Mouse (Mus musculus) spleen, adult 2 months (tissue): ENCODE results near the gene Yae1d1. TPM values are rescaled to one million over a fixed set of nuclear protein-coding genes. Genes with fewer than 3 reads are reported as not detected.

Experiments
- DNase-seq, 2 experiments: peaks; one replicate each; pipeline versions ENCODE4 v3.0.0 to v3.0.0-alpha.2; 2012 to 2021; ENCODE audit warnings: low spot score in 2 of 2, low read depth in 1 of 2
- H3K27ac ChIP-seq: fragments of 200-500 bp; 2 replicates; pipeline ENCODE4 v1.5.1; 2012; ENCODE audit warnings: low read length, inconsistent platforms; ENCODE audit not compliant: insufficient read depth
- H3K27me3 ChIP-seq: fragments of 200-500 bp; 2 replicates; pipeline ENCODE4 v1.6.1; 2012; ENCODE audit warnings: mild to moderate bottlenecking, moderate library complexity, low read length, inconsistent platforms; ENCODE audit not compliant: control insufficient read depth, insufficient read depth
- H3K36me3 ChIP-seq: fragments of 200-500 bp; 2 replicates; pipeline ENCODE4 v1.6.1; 2012; ENCODE audit warnings: mild to moderate bottlenecking, low read length, inconsistent platforms; ENCODE audit not compliant: control insufficient read depth, insufficient read depth
- H3K4me1 ChIP-seq: fragments of 200-500 bp; 2 replicates; pipeline ENCODE4 v1.6.1; 2011; ENCODE audit warnings: inconsistent platforms; ENCODE audit not compliant: control insufficient read depth, insufficient read depth, insufficient read length
- H3K4me3 ChIP-seq: fragments of 200-500 bp; 2 replicates; pipeline ENCODE4 v1.5.1; 2011; ENCODE audit warnings: mild to moderate bottlenecking, inconsistent platforms; ENCODE audit not compliant: insufficient read depth, insufficient read length; ENCODE audit errors: extremely low read depth
- CTCF ChIP-seq: fragments of 200-500 bp; IDR thresholded peaks from 2 replicates; pipeline ENCODE4 v1.5.1; 2011; ENCODE audit warnings: mild to moderate bottlenecking, inconsistent platforms; ENCODE audit not compliant: insufficient read depth, insufficient read length, insufficient replicate concordance; ENCODE audit errors: extremely low read depth
- POLR2A ChIP-seq: fragments of 200-500 bp; IDR thresholded peaks from 2 replicates; pipeline ENCODE4 v1.6.1; 2011; ENCODE audit warnings: low read depth, low read length, inconsistent platforms
- WGBS: fragments of 180-500 bp; shearing (Covaris S2); methylation state at CpG from one replicate; pipeline ENCODE4 v1.1.7; 2018; 5-methylcytosine and 5-hydroxymethylcytosine counted together
- polyA plus RNA-seq: library from polyadenylated mRNA; depleted of rRNA; stranded (reverse); fragments of >200 nt; gene quantifications from 2 replicates; pipeline ENCODE4 v1.2.3, GENCODE M21; 2012; rRNA removed

The Yae1d1 gene
- polyA plus RNA-seq, 1 experiment = 2.7 TPM

- WGBS = 44% methylated on average over 6 of the region's 6 CpGs
- TF ChIP-seq CTCF (no peak), POLR2A (no peak)
Measured at GRCm38 (mm10) chr13:17942338-17942737, 50.8 kb downstream of the Yae1d1 start.

More at GRCm38 (mm10) chr13:17942338-17942737, 50.8 kb downstream of the Yae1d1 start:
- no peaks in the 10 kb centered on the region for H3K36me3 ChIP-seq
- peaks cover 4% of the 10 kb centered on the region; the same call in 1 of the 2 replicates for H3K4me1 ChIP-seq
- no peak overlapping the region for H3K27ac ChIP-seq
- DNase-seq = no peak
- no peak overlapping the region for H3K4me3 ChIP-seq
- no peaks in the 10 kb centered on the region for H3K27me3 ChIP-seq

Other genes starting within 250 kb of the Yae1d1 start
- gene Cdk13, start 188.3 kb downstream of the Yae1d1 start, polyA plus RNA-seq = 43.8 and 80.2 TPM in 2 replicates
- gene Rala, start 49.1 kb downstream of the Yae1d1 start, polyA plus RNA-seq = 6.9 and 7.0 TPM in 2 replicates